Mouse (Mus musculus): ENCODE measurements around the gene Tmem132e.

- TF ChIP-seq EP300 (IDR thresholded peaks at IDR 0.05; ENCODE audit: low read depth) (no peak), CTCF (IDR thresholded peaks at IDR 0.05; ENCODE audit: low read depth) (no peak)
These were observed 37.7 kb upstream of the Tmem132e start for GRCm38 (mm10) chr11:82351039-82351438.

Data from heart, postnatal 0 days (tissue).